ENCODE assay signal across 20 mouse cellular contexts in the genomic region with DNA sequence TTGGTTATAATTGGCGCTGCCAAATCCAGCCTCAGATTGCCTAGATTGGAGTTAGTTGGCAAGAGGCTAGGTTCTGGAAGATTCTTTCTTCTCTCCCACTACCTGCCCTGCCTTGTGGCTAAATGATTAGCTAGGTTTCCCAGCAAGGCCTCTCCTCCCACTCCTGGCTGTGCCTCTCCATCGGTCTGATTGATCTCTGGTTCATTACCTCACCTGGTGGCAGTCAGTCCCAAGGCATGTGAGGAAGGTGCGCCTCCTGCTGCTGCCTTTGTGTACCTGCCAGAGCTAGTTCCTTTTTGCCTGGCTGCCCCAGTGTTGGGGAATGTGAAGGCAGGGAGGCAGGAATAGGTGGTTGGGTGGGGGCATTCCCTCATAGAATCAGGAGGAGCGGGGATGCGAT. TPM values are rescaled to one million over a fixed set of nuclear protein-coding genes. Genes with fewer than 3 reads are reported as not detected.
DNase-seq lines count a peak whose midpoint lies in the region; ATAC-seq and TF ChIP-seq lines count a peak whose summit lies in the region.
"Had no signal": no experiment of that assay in that cellular context is flagged by ENCODE, and none has a peak within 500 bp of the region (broad histone marks: within the 10 kb centered on the region; RNA-seq: fewer than 3 reads in every experiment).

No protein-coding gene starts in this region.

- no peaks in the 10 kb centered on the region for H3K4me1 ChIP-seq in ES-E14 (ENCODE audit: control insufficient read depth in 2 of 2, insufficient read depth in 2 of 2, low read length in 2 of 2, poor library complexity in 1 of 2)
- H3K4me1 ChIP-seq in liver, postnatal 0 days (ENCODE audit: insufficient read depth): no peaks in the 10 kb centered on the region
- H3K4me1 ChIP-seq in lung, adult 2 months (ENCODE audit: control insufficient read depth, insufficient read depth, low read length): no peaks in the 10 kb centered on the region
- H3K4me1 ChIP-seq: embryonic facial prominence, embryonic 15.5 days; midbrain, embryonic 15.5 days had no signal

- 57% methylated on average over 5 of the region's 5 CpGs for WGBS in liver, postnatal 0 days (ENCODE audit: insufficient replicate concordance)
- 62% methylated on average over 5 of the region's 5 CpGs for WGBS in lung, adult 2 months

- H3K4me3 ChIP-seq in ES-E14 (ENCODE audit: insufficient read depth in 1 of 2, low read depth in 1 of 2, low read length in 2 of 2, poor library complexity in 1 of 2, severe bottlenecking in 1 of 2): no peak overlapping the region
- H3K4me3 ChIP-seq in liver, postnatal 0 days (ENCODE audit: low read depth, low read length): no peak overlapping the region
- H3K4me3 ChIP-seq in lung, adult 2 months (replicated peaks; ENCODE audit: extremely low read depth, low read depth, low read length): no peak overlapping the region
- H3K4me3 ChIP-seq: embryonic facial prominence, embryonic 15.5 days; midbrain, embryonic 15.5 days had no signal

- in situ Hi-C loops in ES-E14 (cut with MboI; ENCODE audit: low sequenced_read_pairs in 2 of 2, unreplicated experiment in 2 of 2): loop anchor here in 1 of 2 experiments (10.0 kb wide), 1 partner anchor 242 kb away; no protein-coding TSS in a partner anchor

- no peak for TF ChIP-seq EP300 in liver, postnatal 0 days (IDR thresholded peaks at IDR 0.05; ENCODE audit: low read depth)

- H3K36me3 ChIP-seq in ES-E14 (ENCODE audit: control insufficient read depth, insufficient read depth, low read length, poor library complexity, severe bottlenecking): no peaks in the 10 kb centered on the region
- no peaks in the 10 kb centered on the region for H3K36me3 ChIP-seq in liver, postnatal 0 days (replicated peaks; ENCODE audit: insufficient read depth, low read length)
- H3K36me3 ChIP-seq: embryonic facial prominence, embryonic 15.5 days; midbrain, embryonic 15.5 days had no signal

- peak; percentile 97 for ATAC-seq in liver, postnatal 0 days
- ATAC-seq: forebrain, embryonic 16.5 days; midbrain, embryonic 15.5 days had no signal

- no peaks in the 10 kb centered on the region for H3K27me3 ChIP-seq in liver, postnatal 0 days (ENCODE audit: insufficient read depth, low read length)
- H3K27me3 ChIP-seq: embryonic facial prominence, embryonic 15.5 days; midbrain, embryonic 15.5 days had no signal

- H3K9ac ChIP-seq in ES-E14 (ENCODE audit: insufficient read depth, low read depth, low read length, poor library complexity, severe bottlenecking): no peak overlapping the region
- H3K9ac ChIP-seq in liver, postnatal 0 days (replicated peaks): no peak overlapping the region
- H3K9ac ChIP-seq: embryonic facial prominence, embryonic 15.5 days; midbrain, embryonic 15.5 days had no signal

- peak; percentile 7 for DNase-seq in embryo, embryonic 10 days (ENCODE audit: low spot score)
- DNase-seq in embryo, embryonic 11 days: no peak
- DNase-seq in ES-E14 (ENCODE audit: low read depth, low spot score): peak; percentile 11
- DNase-seq in kidney, adult 9 months: peak; percentile 93
- peak; percentile 59 for DNase-seq in liver, postnatal 0 days
- no peak for DNase-seq in thymus, postnatal 36 days
- DNase-seq in gastrocnemius, postnatal 25 days: no peak
- no peak for DNase-seq in lung, adult 2 months
- DNase-seq: cerebellum, adult 9-11 months; heart, adult 18-20 months; lung, postnatal 36 days; spleen, adult 18-20 months; thymus, postnatal 4 days had no signal

- peak; percentile 81 for TF ChIP-seq CTCF in liver, postnatal 0 days (IDR thresholded peaks at IDR 0.05; ENCODE audit: low read depth)
- no peak for TF ChIP-seq CTCF in lung, adult 2 months (IDR thresholded peaks at IDR 0.05; ENCODE audit: insufficient read depth, low read length)

- no peak for TF ChIP-seq POLR2A in lung, adult 2 months (IDR thresholded peaks at IDR 0.05; ENCODE audit: borderline replicate concordance, extremely low read depth, low read depth, low read length)

- no peaks in the 10 kb centered on the region for H3K9me3 ChIP-seq in ES-E14 (ENCODE audit: control insufficient read depth, insufficient read depth, low read depth, low read length)
- H3K9me3 ChIP-seq in liver, postnatal 0 days (ENCODE audit: low read length): no peaks in the 10 kb centered on the region
- H3K9me3 ChIP-seq: embryonic facial prominence, embryonic 15.5 days; midbrain, embryonic 15.5 days had no signal

- H3K4me2 ChIP-seq in liver, postnatal 0 days (ENCODE audit: low read depth, low read length): no peak overlapping the region
- H3K4me2 ChIP-seq: embryonic facial prominence, embryonic 15.5 days; midbrain, embryonic 15.5 days had no signal

- H3K27ac ChIP-seq in ES-E14 (ENCODE audit: insufficient read depth, low read depth, low read length, poor library complexity, severe bottlenecking): no peak overlapping the region
- H3K27ac ChIP-seq in liver, postnatal 0 days (ENCODE audit: low read depth): no peak overlapping the region
- H3K27ac ChIP-seq: embryonic facial prominence, embryonic 15.5 days; midbrain, embryonic 15.5 days had no signal

TF ChIP-seq in ES-E14, 5 proteins besides CTCF, POLR2A, EP300 and RAD21:
- TF ChIP-seq HCFC1 (IDR thresholded peaks at IDR 0.05; ENCODE audit: borderline replicate concordance, insufficient read depth, low read length): no peak
- no peak for TF ChIP-seq ZNF384 (IDR thresholded peaks at IDR 0.05; ENCODE audit: low read depth, low read length)
- TF ChIP-seq MAFK (IDR thresholded peaks at IDR 0.05; ENCODE audit: insufficient read depth, low read depth, low read length): no peak
- peak; percentile 31; the same call in 1 of the 2 replicates for TF ChIP-seq ZC3H11A (IDR thresholded peaks at IDR 0.05; ENCODE audit: borderline replicate concordance, low read depth, low read length)
- no peak for TF ChIP-seq CHD2 (IDR thresholded peaks at IDR 0.05; ENCODE audit: low read depth, low read length)

RNA-seq across cellular contexts. Expression of gene Slc10a2, which starts 1.7 kb away (rescaled TPM):
- not detected in 2 replicates for total RNA-seq in ES-E14 (2012; rRNA removed)
- polyA plus RNA-seq in liver, postnatal 0 days (2015; fragmentation: Nextera tagmentation; extraction: Ambion mirVana): not detected in 2 replicates
- total RNA-seq in gastrocnemius, postnatal 25 days (2021): not detected
- polyA plus RNA-seq in lung, adult 2 months (2012; rRNA removed): not detected in 2 replicates
- total RNA-seq: heart, adult 18-20 months; heart, postnatal 25 days; layer of hippocampus, postnatal 10 days had no signal
- polyA plus RNA-seq: embryonic facial prominence, embryonic 15.5 days; forebrain, embryonic 16.5 days; limb, embryonic 11.5 days; midbrain, embryonic 15.5 days; neural tube, embryonic 14.5 days had no signal

Comparison
In these comparisons a context has a peak if more than half of its experiments do, and no peak if none do; other contexts are left out.
1. DNase-seq: peak in embryo, embryonic 10 days (single experiment), ES-E14 (single experiment), kidney, adult 9 months (single experiment) and liver, postnatal 0 days (single experiment); none in embryo, embryonic 11 days (single experiment), thymus, postnatal 36 days (0 of 2), gastrocnemius, postnatal 25 days (single experiment) and lung, adult 2 months (single experiment).